Mouse (Mus musculus): ENCODE measurements around the gene Tiam2. TPM values are rescaled to one million over a fixed set of nuclear protein-coding genes. Genes with fewer than 3 reads are reported as not detected.

Tiam2 gene
- polyA plus RNA-seq, 1 experiment from 2014 or later, result 3.2 TPM

DNA sequence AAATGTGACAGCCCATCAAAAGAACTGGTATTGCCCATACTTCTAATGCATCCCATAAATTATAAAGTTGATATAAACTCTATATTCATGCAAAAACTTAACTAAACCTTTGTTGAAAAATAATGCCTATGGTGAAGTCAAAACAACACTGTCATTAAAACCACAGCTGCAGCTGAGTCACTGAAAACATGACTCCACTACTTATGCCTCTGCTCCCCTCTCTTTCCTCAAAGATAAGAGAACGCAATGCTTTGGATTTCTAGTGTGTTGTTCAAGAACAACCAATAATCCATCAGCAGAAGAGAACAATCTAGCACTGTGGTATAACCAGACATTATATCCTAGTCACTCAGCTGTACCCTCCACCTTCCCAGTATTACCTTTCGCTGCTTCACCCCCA, 213.9 kb downstream of the Tiam2 start:
- no peak overlapping the region for H3K27ac ChIP-seq (ENCODE audit: low read depth, low read length)
- no peaks in the 10 kb centered on the region for H3K4me1 ChIP-seq (ENCODE audit: control insufficient read depth, insufficient read depth, low read length)
- WGBS (ENCODE audit: insufficient replicate concordance), result 76% methylated on average over 2 of the region's 2 CpGs
- peaks cover 4% of the 10 kb centered on the region; the same call in 1 of the 2 replicates for H3K36me3 ChIP-seq (ENCODE audit: control insufficient read depth, insufficient read depth, low read length)
- ATAC-seq (replicated peaks; ENCODE audit: insufficient number of reproducible peaks, low FRiP score, low TSS enrichment), result no peak
- no peak overlapping the region for H3K9ac ChIP-seq (ENCODE audit: low read depth, low read length)
- no peak overlapping the region for H3K4me2 ChIP-seq
- no peak overlapping the region for H3K4me3 ChIP-seq (ENCODE audit: low read depth, low read length)
- H3K27me3 ChIP-seq (ENCODE audit: control insufficient read depth, insufficient read depth, low read length), result no peaks in the 10 kb centered on the region
- no peaks in the 10 kb centered on the region for H3K9me3 ChIP-seq (replicated peaks; ENCODE audit: control insufficient read depth, low read length)

DNA sequence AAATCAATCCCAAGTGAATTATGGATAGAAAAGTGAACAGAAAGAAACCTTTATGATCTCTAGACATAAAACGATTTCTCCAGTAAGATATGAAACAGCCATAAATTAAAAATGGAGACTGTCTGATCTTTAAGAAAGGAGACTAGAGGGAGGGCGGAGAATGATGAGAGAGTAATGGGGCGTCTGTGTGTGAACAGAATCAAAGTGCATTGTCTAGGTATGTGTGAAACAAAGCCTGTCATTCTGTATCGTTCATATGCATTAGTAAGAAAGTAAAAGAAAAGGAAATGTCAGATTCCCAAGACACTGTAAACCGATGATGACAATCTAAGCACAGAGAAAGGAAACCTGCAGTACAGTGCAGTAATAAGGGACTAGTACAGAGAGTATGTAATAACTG, 214.7 kb downstream of the Tiam2 start:
- Histone ChIP-seq H3K27me3 (ENCODE audit: control insufficient read depth, insufficient read depth, low read length) (no peaks in the 10 kb centered on the region), H3K9me3 (replicated peaks; ENCODE audit: control insufficient read depth, low read length) (no peaks in the 10 kb centered on the region), H3K36me3 (ENCODE audit: control insufficient read depth, insufficient read depth, low read length) (peaks cover 4% of the 10 kb centered on the region; the same call in 1 of the 2 replicates), H3K4me3 (ENCODE audit: low read depth, low read length) (no peak overlapping the region), H3K9ac (ENCODE audit: low read depth, low read length) (no peak overlapping the region), H3K4me1 (ENCODE audit: control insufficient read depth, insufficient read depth, low read length) (no peaks in the 10 kb centered on the region), H3K4me2 (no peak overlapping the region), H3K27ac (ENCODE audit: low read depth, low read length) (no peak overlapping the region)
- no peak for ATAC-seq (replicated peaks; ENCODE audit: insufficient number of reproducible peaks, low FRiP score, low TSS enrichment)
- WGBS (ENCODE audit: insufficient replicate concordance), result 82% methylated on average over 5 of the region's 5 CpGs

DNA sequence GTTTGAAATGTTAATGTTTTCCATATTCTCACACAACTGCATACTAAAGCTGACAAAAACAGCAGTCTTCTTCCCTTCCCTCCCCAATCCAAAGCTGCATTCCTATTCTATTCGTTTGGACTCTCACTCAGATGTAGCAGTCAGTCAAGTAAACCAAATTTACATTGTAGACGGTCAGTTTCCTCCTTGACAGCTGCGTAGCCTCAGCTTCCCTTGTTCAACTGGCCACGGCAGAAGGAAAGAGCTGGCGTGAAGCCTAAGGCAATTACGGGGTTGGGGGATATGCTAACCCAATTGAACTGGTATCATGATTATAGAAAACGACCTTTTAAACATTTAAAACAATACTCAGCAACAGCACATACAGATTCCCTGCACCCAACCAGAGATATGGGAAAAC, 221.4 kb downstream of the Tiam2 start:
- Histone ChIP-seq H3K9ac (ENCODE audit: low read depth, low read length) (no peak overlapping the region), H3K4me1 (ENCODE audit: control insufficient read depth, insufficient read depth, low read length) (no peaks in the 10 kb centered on the region), H3K27me3 (ENCODE audit: control insufficient read depth, insufficient read depth, low read length) (no peaks in the 10 kb centered on the region), H3K4me2 (no peak overlapping the region), H3K27ac (ENCODE audit: low read depth, low read length) (no peak overlapping the region), H3K36me3 (ENCODE audit: control insufficient read depth, insufficient read depth, low read length) (peaks cover 2% of the 10 kb centered on the region; the same call in 1 of the 2 replicates), H3K4me3 (ENCODE audit: low read depth, low read length) (no peak overlapping the region), H3K9me3 (replicated peaks; ENCODE audit: control insufficient read depth, low read length) (no peaks in the 10 kb centered on the region)
- ATAC-seq (replicated peaks; ENCODE audit: insufficient number of reproducible peaks, low FRiP score, low TSS enrichment), result no peak
- WGBS (ENCODE audit: insufficient replicate concordance), result 73% methylated on average over 7 of the region's 7 CpGs

DNA sequence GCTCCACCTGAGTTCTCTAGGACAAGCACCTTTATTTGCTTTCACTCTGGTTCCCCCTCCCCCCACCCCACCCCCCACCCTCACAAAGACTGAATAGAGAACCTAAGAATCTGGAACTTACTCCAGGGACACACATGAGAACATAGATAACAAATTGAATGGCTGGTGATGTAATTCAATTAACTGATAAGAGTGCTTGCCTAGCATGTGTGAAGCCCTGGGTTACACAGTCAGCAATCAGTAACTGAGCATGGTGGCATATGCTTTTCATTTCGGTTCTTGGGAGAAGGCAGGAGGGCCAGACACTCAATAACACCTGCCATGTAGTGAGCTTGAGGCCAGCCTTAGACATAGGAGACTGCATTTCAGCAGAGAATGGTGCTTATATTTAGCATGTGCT, 229.9 kb downstream of the Tiam2 start:
- Histone ChIP-seq H3K27me3 (ENCODE audit: control insufficient read depth, insufficient read depth, low read length) (no peaks in the 10 kb centered on the region), H3K9me3 (replicated peaks; ENCODE audit: control insufficient read depth, low read length) (no peaks in the 10 kb centered on the region), H3K4me2 (peak overlapping the region; percentile 78), H3K36me3 (ENCODE audit: control insufficient read depth, insufficient read depth, low read length) (peaks cover 4% of the 10 kb centered on the region; the same call in 1 of the 2 replicates), H3K4me1 (ENCODE audit: control insufficient read depth, insufficient read depth, low read length) (0 out of 2 replicates have a peak, but pooled peaks cover 4% of the 10 kb centered on the region), H3K27ac (ENCODE audit: low read depth, low read length) (peak overlapping the region; percentile 77; the same call in 1 of the 2 replicates), H3K4me3 (ENCODE audit: low read depth, low read length) (no peak overlapping the region), H3K9ac (ENCODE audit: low read depth, low read length) (no peak overlapping the region)
- ATAC-seq (replicated peaks; ENCODE audit: insufficient number of reproducible peaks, low FRiP score, low TSS enrichment), result no peak
- WGBS (ENCODE audit: insufficient replicate concordance), result 67% methylated on average over 1 of the region's 1 CpGs

DNA sequence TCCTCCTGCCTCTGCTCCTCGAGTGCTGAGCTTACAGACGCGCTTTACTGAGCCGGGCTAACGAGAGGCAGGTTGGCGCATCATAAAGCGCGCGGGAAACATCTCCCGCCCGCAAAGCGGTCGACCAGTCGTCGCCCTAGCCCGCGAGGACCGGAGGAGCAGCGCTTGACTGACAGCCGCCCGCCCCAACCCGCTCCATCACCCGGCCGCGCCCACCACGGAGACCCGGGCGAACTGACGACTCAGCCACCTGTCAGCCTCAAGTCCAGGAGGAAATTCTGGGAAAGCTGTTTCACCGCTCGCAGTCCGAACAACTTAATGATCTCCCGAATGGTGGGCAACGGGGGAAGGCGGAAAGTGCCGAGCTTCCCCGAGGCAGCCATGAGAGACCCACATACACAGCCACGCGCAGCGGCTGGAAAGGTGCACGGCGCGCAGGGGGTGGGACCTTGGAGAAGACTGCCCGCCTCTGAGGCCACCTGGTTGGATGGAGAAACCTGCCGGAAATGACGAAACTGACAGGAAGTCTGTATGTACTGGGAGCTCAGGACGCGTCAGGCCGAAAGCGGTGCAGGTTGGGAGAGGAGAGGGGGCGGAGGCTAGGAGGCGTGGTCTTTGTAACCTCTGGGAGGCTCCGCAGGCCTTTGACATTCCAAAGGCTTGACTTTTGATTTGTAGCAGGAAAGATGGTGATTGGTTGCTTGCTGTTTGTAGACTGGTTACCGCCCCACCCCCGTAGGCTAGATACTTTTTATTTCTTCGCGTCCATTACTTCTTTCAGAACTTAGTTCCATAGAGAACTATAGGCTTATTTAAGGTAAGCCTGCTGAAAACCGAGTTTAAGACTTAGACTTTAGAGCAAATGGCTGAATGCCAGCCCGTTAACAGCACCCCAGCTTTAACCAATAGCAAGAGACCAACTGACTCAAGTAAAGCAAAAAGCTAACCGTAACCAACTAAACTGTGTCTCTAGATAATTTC, 231.2 kb downstream of the Tiam2 start, which contains the start of gene Tfb1m:
Gene Tfb1m (minus strand): TSS at position 451 of the 981 bp plus-strand sequence.
- Histone ChIP-seq H3K9me3 (replicated peaks; ENCODE audit: control insufficient read depth, low read length) (no peaks in the 10 kb centered on the region), H3K27me3 (ENCODE audit: control insufficient read depth, insufficient read depth, low read length) (no peaks in the 10 kb centered on the region), H3K4me2 (peak within 1 kb of the TSS; percentile 78), H3K36me3 (ENCODE audit: control insufficient read depth, insufficient read depth, low read length) (peaks cover 2% of the 10 kb centered on the region; the same call in 1 of the 2 replicates), H3K4me3 (ENCODE audit: low read depth, low read length) (peak within 1 kb of the TSS; percentile 66), H3K27ac (ENCODE audit: low read depth, low read length) (peak within 1 kb of the TSS; percentile 77), H3K9ac (ENCODE audit: low read depth, low read length) (peak within 1 kb of the TSS; percentile 74), H3K4me1 (ENCODE audit: control insufficient read depth, insufficient read depth, low read length) (0 out of 2 replicates have a peak, but pooled peaks cover 4% of the 10 kb centered on the region)
- WGBS (ENCODE audit: insufficient replicate concordance), result under 1% methylated on average over 60 of the region's 60 CpGs
- ATAC-seq (replicated peaks; ENCODE audit: insufficient number of reproducible peaks, low FRiP score, low TSS enrichment), result peak; percentile 100

DNA sequence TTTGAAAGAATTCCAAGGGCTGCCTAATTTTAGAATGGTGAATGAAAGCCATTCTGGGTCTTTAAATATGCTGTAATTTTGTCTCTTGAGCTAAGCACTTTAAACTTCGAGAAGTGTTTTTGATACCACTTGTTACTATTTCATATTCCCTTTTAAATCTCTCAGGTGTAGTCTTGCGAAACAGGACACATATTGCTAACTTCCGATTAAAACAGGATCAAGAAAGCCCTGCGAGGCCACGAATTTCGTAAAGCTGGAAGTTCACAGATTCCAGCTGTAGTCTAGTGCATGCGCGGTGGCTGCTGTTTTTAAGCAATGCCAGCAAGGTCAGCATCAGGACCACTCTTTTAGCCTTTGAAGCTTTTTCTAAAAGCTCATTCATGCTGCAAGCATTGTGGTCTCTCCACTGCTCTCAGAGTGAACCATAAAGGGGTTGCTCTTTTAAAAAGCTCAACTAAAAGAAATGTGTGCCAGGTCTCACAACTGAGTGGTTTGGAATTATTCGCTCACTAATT, 232.0 kb downstream of the Tiam2 start:
- no peaks in the 10 kb centered on the region for H3K9me3 ChIP-seq (replicated peaks; ENCODE audit: control insufficient read depth, low read length)
- peak overlapping the region; percentile 66 for H3K4me3 ChIP-seq (ENCODE audit: low read depth, low read length)
- peaks cover 2% of the 10 kb centered on the region; the same call in 1 of the 2 replicates for H3K36me3 ChIP-seq (ENCODE audit: control insufficient read depth, insufficient read depth, low read length)
- no peak for ATAC-seq (replicated peaks; ENCODE audit: insufficient number of reproducible peaks, low FRiP score, low TSS enrichment)
- no peaks in the 10 kb centered on the region for H3K27me3 ChIP-seq (ENCODE audit: control insufficient read depth, insufficient read depth, low read length)
- WGBS (ENCODE audit: insufficient replicate concordance), result 80% methylated on average over 9 of the region's 9 CpGs
- 0 out of 2 replicates have a peak, but pooled peaks cover 4% of the 10 kb centered on the region for H3K4me1 ChIP-seq (ENCODE audit: control insufficient read depth, insufficient read depth, low read length)
- peak overlapping the region; percentile 78 for H3K4me2 ChIP-seq
- H3K9ac ChIP-seq (ENCODE audit: low read depth, low read length), result peak overlapping the region; percentile 60; the same call in 1 of the 2 replicates
- peak overlapping the region; percentile 58; the same call in 1 of the 2 replicates for H3K27ac ChIP-seq (ENCODE audit: low read depth, low read length)

DNA sequence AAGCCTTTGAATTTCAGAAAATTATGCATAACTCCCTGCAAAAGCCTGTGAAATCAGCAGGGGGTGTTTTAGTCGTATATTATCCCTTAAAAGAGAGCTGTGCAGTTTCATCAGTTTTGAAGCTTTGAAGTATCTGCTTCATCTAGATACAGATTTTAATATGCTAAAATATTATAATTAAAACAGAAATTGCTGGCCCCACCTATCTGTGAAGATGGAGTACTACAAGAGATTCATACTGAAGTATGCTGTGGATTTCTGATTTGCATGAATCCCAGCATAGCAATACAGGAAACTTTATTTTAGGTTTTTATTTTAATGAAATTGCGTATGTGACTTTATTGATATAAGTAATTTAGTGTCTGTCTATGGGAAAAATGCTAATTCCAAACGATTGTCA, 234.2 kb downstream of the Tiam2 start:
- ATAC-seq (replicated peaks; ENCODE audit: insufficient number of reproducible peaks, low FRiP score, low TSS enrichment), result no peak
- WGBS (ENCODE audit: insufficient replicate concordance), result 73% methylated on average over 3 of the region's 3 CpGs
- Histone ChIP-seq H3K27ac (ENCODE audit: low read depth, low read length) (no peak overlapping the region), H3K27me3 (ENCODE audit: control insufficient read depth, insufficient read depth, low read length) (no peaks in the 10 kb centered on the region), H3K9ac (ENCODE audit: low read depth, low read length) (no peak overlapping the region), H3K9me3 (replicated peaks; ENCODE audit: control insufficient read depth, low read length) (no peaks in the 10 kb centered on the region), H3K4me1 (ENCODE audit: control insufficient read depth, insufficient read depth, low read length) (0 out of 2 replicates have a peak, but pooled peaks cover 4% of the 10 kb centered on the region), H3K4me2 (no peak overlapping the region), H3K4me3 (ENCODE audit: low read depth, low read length) (no peak overlapping the region), H3K36me3 (ENCODE audit: control insufficient read depth, insufficient read depth, low read length) (no peaks in the 10 kb centered on the region)

DNA sequence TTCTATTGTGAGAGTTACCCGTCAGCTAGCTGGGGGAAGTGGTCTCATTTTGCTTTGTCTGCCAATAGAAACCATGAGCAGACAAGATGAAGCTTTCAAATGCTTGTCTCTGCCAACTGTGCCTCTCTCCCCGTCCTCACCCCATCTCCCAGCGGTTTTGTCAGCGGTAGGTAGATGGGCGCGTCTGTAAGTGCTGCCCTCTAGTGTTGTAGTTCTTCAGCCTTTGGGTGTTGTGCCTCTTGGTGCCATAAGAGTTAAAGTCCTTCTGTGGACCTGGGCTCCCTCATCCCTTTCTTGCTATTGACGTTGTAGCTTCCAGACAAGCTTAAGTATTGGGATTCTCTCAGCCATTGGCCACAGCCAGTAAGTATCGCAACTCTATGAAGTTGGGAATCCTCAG, 236.0 kb downstream of the Tiam2 start:
- Histone ChIP-seq H3K27ac (ENCODE audit: low read depth, low read length) (no peak overlapping the region), H3K4me1 (ENCODE audit: control insufficient read depth, insufficient read depth, low read length) (no peaks in the 10 kb centered on the region), H3K9ac (ENCODE audit: low read depth, low read length) (no peak overlapping the region), H3K36me3 (ENCODE audit: control insufficient read depth, insufficient read depth, low read length) (no peaks in the 10 kb centered on the region), H3K4me2 (no peak overlapping the region), H3K4me3 (ENCODE audit: low read depth, low read length) (no peak overlapping the region), H3K9me3 (replicated peaks; ENCODE audit: control insufficient read depth, low read length) (no peaks in the 10 kb centered on the region), H3K27me3 (ENCODE audit: control insufficient read depth, insufficient read depth, low read length) (no peaks in the 10 kb centered on the region)
- 45% methylated on average over 8 of the region's 8 CpGs for WGBS (ENCODE audit: insufficient replicate concordance)
- ATAC-seq (replicated peaks; ENCODE audit: insufficient number of reproducible peaks, low FRiP score, low TSS enrichment), result no peak
